Mouse (Mus musculus): Measurements from ENCODE around the gene Scgb1a1.

- no peak for TF ChIP-seq CTCF (IDR thresholded peaks at IDR 0.05; ENCODE audit: extremely low read depth, insufficient read depth, low read length)
- TF ChIP-seq POLR2A (IDR thresholded peaks at IDR 0.05; ENCODE audit: extremely low read depth, insufficient read depth, low read length), result no peak
Observed at GRCm38 (mm10) chr19:9073776-9074411, 13.9 kb downstream of the Scgb1a1 start.

All from cortical plate, adult 2 months (tissue).